Mouse (Mus musculus) heart, adult 2 months (tissue): ENCODE results near the gene Celf5. TPM values are rescaled to one million over a fixed set of nuclear protein-coding genes. Genes with fewer than 3 reads are reported as not detected.
A peak's percentile ranks its signal among the peaks of the same experiment; 100 is the strongest.

Experiments
- DNase-seq, 2 experiments: peaks; one replicate each; pipeline ENCODE4 v3.0.0; 2021
- H3K27ac ChIP-seq: fragments of 200-600 bp; 2 replicates; pipeline ENCODE4 v1.8.1; 2022
- H3K27me3 ChIP-seq: fragments of 200-500 bp; 2 replicates; pipeline ENCODE4 v1.6.1; 2012; ENCODE audit warnings: mild to moderate bottlenecking, low read length, inconsistent platforms, mixed read lengths; ENCODE audit not compliant: control insufficient read depth, insufficient read depth
- H3K36me3 ChIP-seq: fragments of 200-500 bp; 2 replicates; pipeline ENCODE4 v1.6.1; 2012; ENCODE audit warnings: low read length, inconsistent platforms; ENCODE audit not compliant: control insufficient read depth, insufficient read depth
- H3K4me1 ChIP-seq: fragments of 200-500 bp; 2 replicates; pipeline ENCODE4 v1.6.1; 2011; ENCODE audit warnings: low read length; ENCODE audit not compliant: control insufficient read depth, insufficient read depth
- H3K4me3 ChIP-seq: fragments of 200-600 bp; 2 replicates; pipeline ENCODE4 v1.8.1; 2022
- H3K79me2 ChIP-seq: fragments of 200-500 bp; replicated peaks from 2 replicates; pipeline ENCODE4 v1.6.1; 2012; ENCODE audit warnings: mild to moderate bottlenecking, inconsistent platforms, low read length, moderate library complexity, mixed read lengths; ENCODE audit not compliant: control insufficient read depth, insufficient read depth
- H3K9ac ChIP-seq: fragments of 200-500 bp; 2 replicates; pipeline ENCODE4 v1.6.1; 2012; ENCODE audit warnings: low read depth, mild to moderate bottlenecking, control low read depth, inconsistent platforms, low read length, mixed read lengths
- CTCF ChIP-seq: fragments of 200-600 bp; IDR thresholded peaks from 2 replicates; pipeline ENCODE4 v1.8.1; 2022; ENCODE audit warnings: antibody characterized with exemption, mild to moderate bottlenecking, moderate library complexity
- EP300 ChIP-seq: fragments of 200-500 bp; IDR thresholded peaks from 2 replicates; pipeline ENCODE4 v1.6.1; 2011; ENCODE audit warnings: low read depth, low read length, control low read depth; ENCODE audit not compliant: insufficient read depth
- POLR2A ChIP-seq: fragments of 200-500 bp; IDR thresholded peaks from 2 replicates; pipeline ENCODE4 v1.6.1; 2011; ENCODE audit warnings: mild to moderate bottlenecking, low read depth, low read length, control low read depth; ENCODE audit not compliant: insufficient read depth
- WGBS: fragments of 180-500 bp; shearing (Covaris S2); methylation state at CpG from one replicate; pipeline ENCODE4 v1.1.7; 2018; 5-methylcytosine and 5-hydroxymethylcytosine counted together
- intact Hi-C: fragments of 180-260 bp; cut with DNase I; formaldehyde crosslinking; loops from one replicate; pipeline ENCODE4 v1.15.1; 2025
- polyA plus RNA-seq: library from polyadenylated mRNA; depleted of rRNA; stranded (reverse); fragments of >200 nt; gene quantifications from 2 replicates; pipeline ENCODE4 v1.2.3, GENCODE M21; 2012
- total RNA-seq, 2 experiments: library from RNA; stranded (reverse); gene quantifications; 2 replicates each; pipeline ENCODE4 v1.2.3; 2021

The Celf5 gene
- total and polyA plus RNA-seq, 3 experiments: 0.16 to 0.39 TPM; not detected in 1

GRCm38 (mm10) chr10:81496264-81496901 is 13.9 kb upstream of the Celf5 start, which contains the start of gene Ncln:
Ncln (minus strand) TSS chr10:81496392.
- intact Hi-C loops: loop anchor here (10.0 kb wide), 1 partner anchor 592 kb away; the partner anchor contains the start of gene Timm13
- under 1% methylated on average over 45 of the region's 45 CpGs for WGBS
- H3K27ac ChIP-seq: peak within 1 kb of the TSS; percentile 96
- peak within 1 kb of the TSS; percentile 94 for H3K9ac ChIP-seq
- TF ChIP-seq EP300: no peak; the same call in 1 of the 2 replicates
- TF ChIP-seq POLR2A: peak; percentile 80
- H3K4me1 ChIP-seq: peaks cover 2% of the 10 kb centered on the region
- peak; percentile 97 to 99 for DNase-seq
- no peaks in the 10 kb centered on the region for H3K27me3 ChIP-seq
- peaks cover 4% of the 10 kb centered on the region for H3K79me2 ChIP-seq
- H3K36me3 ChIP-seq: no peaks in the 10 kb centered on the region
- peak within 1 kb of the TSS; percentile 87 for H3K4me3 ChIP-seq

- intact Hi-C loops: loop anchor here (10.0 kb wide), 1 partner anchor 591 kb away; the partner anchor contains the start of gene Timm13
Observed at GRCm38 (mm10) chr10:81495616-81496263, 13.2 kb upstream of the Celf5 start.

GRCm38 (mm10) chr10:81495151-81495550 is 12.6 kb upstream of the Celf5 start:
- WGBS: 67% methylated on average over 6 of the region's 6 CpGs
- no peak for TF ChIP-seq EP300
- TF ChIP-seq POLR2A: no peak
- peaks cover 2% of the 10 kb centered on the region for H3K4me1 ChIP-seq
- intact Hi-C loops: loop anchor here (10.0 kb wide), 1 partner anchor 590 kb away; the partner anchor contains the start of gene Timm13
- no peaks in the 10 kb centered on the region for H3K27me3 ChIP-seq
- H3K9ac ChIP-seq: peak overlapping the region; percentile 94; the same call in 1 of the 2 replicates
- DNase-seq: no peak
- no peaks in the 10 kb centered on the region for H3K36me3 ChIP-seq
- H3K27ac ChIP-seq: no peak overlapping the region; the same call in 1 of the 2 replicates
- H3K4me3 ChIP-seq: peak overlapping the region; percentile 87
- H3K79me2 ChIP-seq: peaks cover 4% of the 10 kb centered on the region

More at GRCm38 (mm10) chr10:81495616-81496263, 13.2 kb upstream of the Celf5 start:
- no peaks in the 10 kb centered on the region for H3K27me3 ChIP-seq
- H3K4me1 ChIP-seq: peaks cover 2% of the 10 kb centered on the region
- H3K79me2 ChIP-seq: peaks cover 4% of the 10 kb centered on the region
- no peak for DNase-seq
- H3K4me3 ChIP-seq: peak overlapping the region; percentile 87
- WGBS: 1% methylated on average over 41 of the region's 41 CpGs
- peak overlapping the region; percentile 94 for H3K9ac ChIP-seq
- H3K36me3 ChIP-seq: no peaks in the 10 kb centered on the region
- peak overlapping the region; percentile 71 for H3K27ac ChIP-seq
- TF ChIP-seq CTCF (no peak), POLR2A (no peak), EP300 (0 out of 2 replicates have a peak, but pooled peaks have one; percentile 1)

- intact Hi-C loops: loop anchor here (10.0 kb wide), 1 partner anchor 590 kb away; the partner anchor contains the start of gene Timm13
- no peak overlapping the region for H3K27ac ChIP-seq
- peaks cover 4% of the 10 kb centered on the region for H3K79me2 ChIP-seq
- no peaks in the 10 kb centered on the region for H3K36me3 ChIP-seq
- H3K9ac ChIP-seq: no peak overlapping the region
- no peak overlapping the region for H3K4me3 ChIP-seq
- H3K27me3 ChIP-seq: no peaks in the 10 kb centered on the region
- TF ChIP-seq POLR2A (no peak), EP300 (no peak)
- peaks cover 2% of the 10 kb centered on the region for H3K4me1 ChIP-seq
- DNase-seq: peak in 1 of 2 experiments; percentile 21
- 77% methylated on average over 11 of the region's 11 CpGs for WGBS
Observed at GRCm38 (mm10) chr10:81494260-81495041, 11.9 kb upstream of the Celf5 start.

- H3K27ac ChIP-seq: no peak overlapping the region
- H3K79me2 ChIP-seq: peaks cover 4% of the 10 kb centered on the region
- peaks cover 2% of the 10 kb centered on the region; the same call in 1 of the 2 replicates for H3K4me1 ChIP-seq
- no peaks in the 10 kb centered on the region for H3K27me3 ChIP-seq
- H3K36me3 ChIP-seq: no peaks in the 10 kb centered on the region
- DNase-seq: no peak
- intact Hi-C loops: loop anchor here (10.0 kb wide), 1 partner anchor 589 kb away; the partner anchor contains the start of gene Timm13
- WGBS: 69% methylated on average over 8 of the region's 8 CpGs
- no peak overlapping the region for H3K9ac ChIP-seq
- no peak for TF ChIP-seq EP300
- TF ChIP-seq CTCF: peak; percentile 22; the same call in 1 of the 2 replicates
- H3K4me3 ChIP-seq: no peak overlapping the region
Observed at GRCm38 (mm10) chr10:81493601-81494220, 11.2 kb upstream of the Celf5 start.
